Mouse (Mus musculus) cerebellum, adult 2 months (tissue): ENCODE measurements around the gene Nbas.

Experiments
- CTCF ChIP-seq: fragments of 200-500 bp; IDR thresholded peaks from 2 replicates; pipeline ENCODE4 v1.5.1; 2011; ENCODE audit warnings: low read depth, mild to moderate bottlenecking, control low read depth, low read length, moderate library complexity, borderline replicate concordance; ENCODE audit not compliant: insufficient read depth
- POLR2A ChIP-seq: fragments of 200-500 bp; IDR thresholded peaks from 2 replicates; pipeline ENCODE4 v1.6.1; 2011; ENCODE audit warnings: low read length, control low read depth, borderline replicate concordance; ENCODE audit not compliant: insufficient read depth

DNA sequence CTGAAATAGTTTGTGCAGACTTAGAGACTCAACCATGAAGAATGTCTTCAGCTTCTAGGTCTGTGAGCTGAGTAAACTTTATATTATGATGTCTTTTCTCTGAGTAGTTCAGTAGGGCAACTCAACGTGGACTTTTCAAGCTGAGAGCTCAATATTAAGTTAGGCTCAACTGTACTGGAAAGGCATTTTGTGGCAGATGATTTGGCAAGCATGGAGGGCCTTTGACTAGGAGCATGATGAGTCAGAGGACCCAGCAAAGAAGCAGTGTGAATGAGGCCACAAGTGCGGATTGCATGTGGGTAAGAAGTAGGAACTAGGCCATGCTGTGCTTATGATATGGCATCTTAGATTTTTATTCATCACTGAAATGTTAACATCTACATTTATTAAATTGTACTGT is 205.9 kb downstream of the Nbas start:
- TF ChIP-seq CTCF (no peak), POLR2A (no peak)
